Mouse (Mus musculus): ENCODE measurements at regions not wholly inside any gene's neighbourhood (a gene's known extent, or its start where the extent isn't known, plus 50 kb on each side); places are given as distances from the start of the nearest gene placed in this dataset.

GRCm38 (mm10) chr7:115410501-115411230 is 627.9 kb downstream of the Sox6 start:
- H3K4me3 ChIP-seq (ENCODE audit: low read depth, low read length), result no peak overlapping the region
- TF ChIP-seq POLR2A (IDR thresholded peaks at IDR 0.05; ENCODE audit: insufficient read depth, low read length) (no peak), CTCF (IDR thresholded peaks at IDR 0.05; ENCODE audit: low read depth, low read length) (no peak), EP300 (IDR thresholded peaks at IDR 0.05; ENCODE audit: insufficient read depth, low read depth, low read length) (no peak)
- no peaks in the 10 kb centered on the region for H3K4me1 ChIP-seq (ENCODE audit: control insufficient read depth, insufficient read depth, low read length)
- no peaks in the 10 kb centered on the region for H3K36me3 ChIP-seq (ENCODE audit: control insufficient read depth, insufficient read depth, low read length, poor library complexity, severe bottlenecking)
- no peaks in the 10 kb centered on the region for H3K27me3 ChIP-seq (ENCODE audit: control insufficient read depth, insufficient read depth, low read length, poor library complexity, severe bottlenecking)
- no peak overlapping the region for H3K27ac ChIP-seq (ENCODE audit: insufficient read depth, low read length)
- H3K9me3 ChIP-seq (replicated peaks; ENCODE audit: control insufficient read depth, insufficient read depth, low read length, poor library complexity, severe bottlenecking), result no peaks in the 10 kb centered on the region
- H3K9ac ChIP-seq (ENCODE audit: low read depth, poor library complexity, severe bottlenecking), result no peak overlapping the region

GRCm38 (mm10) chr7:115411456-115411855 is 627.1 kb downstream of the Sox6 start:
- no peaks in the 10 kb centered on the region for H3K27me3 ChIP-seq (ENCODE audit: control insufficient read depth, insufficient read depth, low read length, poor library complexity, severe bottlenecking)
- H3K4me3 ChIP-seq (ENCODE audit: low read depth, low read length), result no peak overlapping the region
- no peak overlapping the region for H3K27ac ChIP-seq (ENCODE audit: insufficient read depth, low read length)
- H3K9ac ChIP-seq (ENCODE audit: low read depth, poor library complexity, severe bottlenecking), result no peak overlapping the region
- TF ChIP-seq POLR2A (IDR thresholded peaks at IDR 0.05; ENCODE audit: insufficient read depth, low read length), result no peak
- TF ChIP-seq CTCF (IDR thresholded peaks at IDR 0.05; ENCODE audit: low read depth, low read length), result no peak
- TF ChIP-seq EP300 (IDR thresholded peaks at IDR 0.05; ENCODE audit: insufficient read depth, low read depth, low read length), result no peak
- no peaks in the 10 kb centered on the region for H3K4me1 ChIP-seq (ENCODE audit: control insufficient read depth, insufficient read depth, low read length)
- no peaks in the 10 kb centered on the region for H3K36me3 ChIP-seq (ENCODE audit: control insufficient read depth, insufficient read depth, low read length, poor library complexity, severe bottlenecking)
- no peaks in the 10 kb centered on the region for H3K9me3 ChIP-seq (replicated peaks; ENCODE audit: control insufficient read depth, insufficient read depth, low read length, poor library complexity, severe bottlenecking)

DNA sequence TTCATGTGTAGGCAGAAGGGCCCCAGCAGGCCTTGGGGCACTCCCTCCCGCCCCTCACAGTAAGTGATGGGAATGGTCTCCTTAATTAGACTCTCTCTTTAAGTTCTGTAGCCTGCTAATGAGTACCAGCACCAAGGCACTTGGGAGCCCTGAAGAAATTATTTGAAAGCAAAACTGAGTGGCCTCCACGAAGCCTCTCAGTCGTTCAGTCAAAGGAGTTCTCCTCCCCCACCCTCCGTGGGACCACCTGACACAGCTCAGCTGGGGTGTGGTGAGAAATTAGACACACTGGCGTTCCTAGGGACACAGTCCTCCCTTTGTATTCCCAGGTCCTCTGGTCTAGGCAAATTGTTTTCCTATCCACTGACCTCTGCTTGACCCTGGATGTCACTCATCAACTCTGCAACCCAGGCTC is 623.4 kb downstream of the Sox6 start:
- no peaks in the 10 kb centered on the region for H3K36me3 ChIP-seq (ENCODE audit: control insufficient read depth, insufficient read depth, low read length, poor library complexity, severe bottlenecking)
- H3K27me3 ChIP-seq (ENCODE audit: control insufficient read depth, insufficient read depth, low read length, poor library complexity, severe bottlenecking), result no peaks in the 10 kb centered on the region
- no peak overlapping the region for H3K27ac ChIP-seq (ENCODE audit: insufficient read depth, low read length)
- no peaks in the 10 kb centered on the region for H3K4me1 ChIP-seq (ENCODE audit: control insufficient read depth, insufficient read depth, low read length)
- TF ChIP-seq CTCF (IDR thresholded peaks at IDR 0.05; ENCODE audit: low read depth, low read length), result no peak
- no peak for TF ChIP-seq POLR2A (IDR thresholded peaks at IDR 0.05; ENCODE audit: insufficient read depth, low read length)
- TF ChIP-seq EP300 (IDR thresholded peaks at IDR 0.05; ENCODE audit: insufficient read depth, low read depth, low read length), result no peak
- no peak overlapping the region for H3K4me3 ChIP-seq (ENCODE audit: low read depth, low read length)
- no peak overlapping the region for H3K9ac ChIP-seq (ENCODE audit: low read depth, poor library complexity, severe bottlenecking)
- H3K9me3 ChIP-seq (replicated peaks; ENCODE audit: control insufficient read depth, insufficient read depth, low read length, poor library complexity, severe bottlenecking), result no peaks in the 10 kb centered on the region; the same call in 1 of the 2 replicates

All from ES-Bruce4 (cell line).